Mouse (Mus musculus) c-Kit-positive CD71-negative TER-119-negative erythroid progenitor cells, embryonic 14.5 days (primary cell): ENCODE measurements around the gene Svs2.
"Not testable (repeated sequence)": the region's sequence is repeated elsewhere in the genome, so short reads cannot be mapped to it uniquely, and the experiment has no call there.

Experiments
- DNase-seq: peaks from one replicate; pipeline ENCODE4 v3.0.0-alpha.2; 2013; ENCODE audit warnings: low read depth

Svs2 gene

DNA sequence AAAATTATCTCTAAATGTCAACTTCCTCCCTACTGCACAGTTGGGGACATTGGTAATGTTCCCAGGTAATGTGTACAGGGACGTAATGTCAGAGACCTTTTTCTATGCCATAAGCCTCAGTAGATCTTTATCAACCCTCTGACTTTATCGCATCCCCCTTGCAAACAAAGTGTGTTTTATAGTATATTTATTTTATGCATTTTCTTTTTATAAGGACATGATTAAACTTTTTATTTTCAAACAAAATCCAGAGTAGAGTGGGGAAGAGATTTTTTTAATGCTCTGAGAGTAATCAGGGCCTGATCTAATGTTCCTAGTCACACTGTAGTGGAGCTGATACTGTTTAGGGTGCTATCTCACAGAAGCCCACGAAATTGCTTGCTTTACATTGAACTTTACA is at the start of gene Svs2:
Gene Svs2 (minus strand): TSS at position 101 of the 400 bp plus-strand sequence.
- no peak for DNase-seq

DNA sequence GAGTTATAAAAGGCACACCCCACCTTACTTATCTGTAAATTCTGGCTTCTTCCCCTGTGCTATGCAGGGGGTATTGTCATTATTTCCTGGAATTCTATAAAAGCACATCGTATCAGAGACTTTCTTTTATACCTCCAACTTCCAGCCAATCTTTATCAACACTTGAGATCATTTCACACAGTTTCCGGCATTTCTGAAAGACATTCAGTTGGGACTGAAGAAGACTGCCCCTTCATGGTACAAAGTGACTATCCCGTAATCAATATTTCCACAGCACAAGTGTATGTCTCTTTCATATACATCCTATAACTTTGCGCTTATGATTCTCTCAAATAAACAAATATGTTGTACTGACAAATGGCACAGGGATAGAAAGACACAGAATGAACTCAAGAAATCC is 40.1 kb upstream of the Svs2 start, which contains the start of gene Svs4:
Gene Svs4 (minus strand): TSS at position 101 of the 400 bp plus-strand sequence.
- DNase-seq, result no peak

DNA sequence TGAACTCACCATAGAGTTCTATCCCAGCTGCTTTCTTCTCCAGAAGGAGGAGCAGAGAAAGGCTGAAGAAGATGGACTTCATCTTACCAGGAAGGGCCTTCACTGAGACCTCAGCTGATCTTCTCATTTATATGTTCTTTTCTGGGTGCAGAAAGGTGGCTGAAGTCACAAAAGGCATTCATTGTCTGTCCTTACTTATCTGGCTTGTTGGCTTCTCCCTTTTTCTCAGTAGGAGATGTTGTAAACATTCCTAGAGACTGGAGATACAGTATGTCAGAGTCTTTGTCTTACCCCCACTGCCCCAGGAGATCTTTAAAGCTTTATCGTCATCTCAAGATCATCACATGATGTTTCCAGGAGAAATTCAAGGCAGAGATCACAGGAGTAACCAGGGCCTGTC is 18.3 kb upstream of the Svs2 start, which contains the start of gene Svs3b:
Gene Svs3b (minus strand): TSS at position 101 of the 400 bp plus-strand sequence.
- not testable (repeated sequence) for DNase-seq

DNA sequence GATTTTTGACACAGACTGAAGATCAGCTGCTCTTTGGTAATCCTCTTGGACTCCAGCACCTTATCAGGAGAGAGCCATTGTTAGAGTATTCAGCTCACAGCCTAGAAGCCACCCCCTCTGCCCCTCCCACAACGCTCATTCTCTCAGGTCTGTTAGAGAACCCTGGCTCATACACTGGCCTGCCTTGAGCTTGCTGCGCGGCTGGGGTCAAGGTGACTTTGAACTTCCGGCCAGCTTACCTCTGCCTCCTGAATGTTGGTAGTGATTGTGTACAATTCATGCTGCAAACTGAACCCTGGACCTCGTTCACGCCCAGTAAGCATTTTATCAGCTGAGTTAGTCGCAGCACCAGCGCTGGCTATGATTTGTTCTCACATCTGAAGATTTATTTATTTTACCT is 5.6 kb downstream of the Svs2 start:
- no peak for DNase-seq

DNA sequence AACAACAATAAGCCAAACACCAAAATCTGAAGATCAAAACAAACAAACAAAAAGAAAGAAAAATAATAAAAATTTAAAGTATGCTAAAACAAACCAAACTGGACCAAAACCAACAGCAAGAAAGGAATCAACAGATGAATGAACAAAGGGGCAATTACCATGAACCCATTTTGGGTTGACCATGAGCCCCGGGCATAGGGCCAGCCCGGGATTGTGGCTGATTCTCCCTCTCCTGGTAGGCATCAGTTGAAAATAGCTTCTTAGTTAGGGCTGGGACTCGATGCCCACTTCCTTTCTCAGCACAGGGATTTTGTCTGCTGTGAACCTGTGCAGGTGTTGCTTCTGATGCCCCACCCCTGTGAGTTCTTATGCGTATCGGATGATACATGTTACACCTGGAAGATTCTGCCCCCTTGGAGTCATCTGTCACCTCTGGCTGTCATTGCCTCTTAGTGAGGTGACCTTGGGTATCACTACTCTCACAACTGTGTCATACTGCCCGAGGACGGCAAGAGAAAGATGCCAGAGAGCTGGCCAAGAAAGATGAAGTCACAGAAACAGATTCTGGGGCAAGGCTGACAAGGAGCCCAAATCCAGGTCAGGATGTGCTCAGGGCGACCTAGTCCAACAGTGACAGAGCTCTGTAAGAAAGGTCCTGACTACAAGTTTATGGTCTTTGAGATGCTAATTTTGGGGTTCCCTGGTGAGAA is 9.8 kb downstream of the Svs2 start:
- DNase-seq, result no peak

DNA sequence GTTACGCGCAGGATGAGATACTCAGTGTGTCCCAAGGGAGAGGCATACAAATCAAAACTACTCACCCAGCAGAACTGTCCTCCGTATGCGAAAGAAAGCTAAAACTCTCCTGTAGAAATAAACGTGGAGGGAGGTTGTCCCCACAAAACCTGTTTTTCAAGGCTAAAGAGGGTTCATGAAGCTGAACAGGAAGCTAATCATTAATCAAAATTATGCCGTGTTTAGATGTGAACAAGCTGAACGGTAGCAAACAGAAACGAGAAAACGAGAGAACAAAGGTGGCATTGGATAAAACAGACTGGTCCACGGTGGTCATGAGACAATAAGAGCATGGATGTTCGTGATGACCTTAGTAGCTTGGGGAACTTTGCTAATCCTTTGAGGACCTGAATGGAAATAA is 16.7 kb downstream of the Svs2 start, which contains the start of gene Wfdc15b:
Gene Wfdc15b (minus strand): TSS at position 139 of the 400 bp plus-strand sequence.
- DNase-seq, result no peak

DNA sequence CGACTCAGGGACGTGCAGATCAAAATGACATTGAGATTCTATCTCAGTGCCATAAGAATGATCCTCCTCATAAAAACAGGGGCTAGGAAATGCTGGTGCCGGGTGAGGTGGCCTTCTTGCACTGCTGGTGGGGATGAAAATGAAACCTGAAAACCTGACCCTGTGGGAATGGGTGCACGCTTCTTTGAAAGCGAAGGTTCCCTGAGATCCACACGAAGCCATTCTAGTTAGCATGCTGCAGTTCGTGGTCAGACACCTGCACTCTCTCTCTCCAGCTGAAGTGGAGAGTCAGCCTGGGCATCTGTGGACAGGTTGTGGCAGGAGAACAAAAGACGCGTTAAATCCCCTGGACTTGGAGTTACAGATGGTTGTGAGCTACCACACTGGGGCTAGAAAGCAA is 19.0 kb downstream of the Svs2 start:
- no peak for DNase-seq

DNA sequence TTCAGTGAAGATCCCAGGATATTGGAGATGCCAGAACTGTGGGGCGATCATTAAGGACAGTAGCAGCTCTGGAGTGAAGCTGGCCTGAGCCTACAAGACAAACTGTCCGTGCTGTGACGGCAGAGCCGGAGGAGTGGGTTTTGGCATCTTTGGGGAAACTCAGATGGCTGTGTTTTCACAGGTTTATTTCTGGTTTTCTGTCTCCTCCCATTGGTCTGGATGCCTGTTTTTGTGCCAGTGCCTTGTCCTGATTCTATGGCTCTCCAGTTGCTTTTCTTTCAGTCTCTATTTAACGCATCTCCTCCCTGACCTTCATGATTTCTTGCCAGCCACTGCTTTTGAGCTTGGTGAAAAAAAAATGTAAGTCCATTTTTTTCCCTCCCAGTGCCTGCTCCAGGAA is 25.6 kb downstream of the Svs2 start:
- no peak for DNase-seq

DNA sequence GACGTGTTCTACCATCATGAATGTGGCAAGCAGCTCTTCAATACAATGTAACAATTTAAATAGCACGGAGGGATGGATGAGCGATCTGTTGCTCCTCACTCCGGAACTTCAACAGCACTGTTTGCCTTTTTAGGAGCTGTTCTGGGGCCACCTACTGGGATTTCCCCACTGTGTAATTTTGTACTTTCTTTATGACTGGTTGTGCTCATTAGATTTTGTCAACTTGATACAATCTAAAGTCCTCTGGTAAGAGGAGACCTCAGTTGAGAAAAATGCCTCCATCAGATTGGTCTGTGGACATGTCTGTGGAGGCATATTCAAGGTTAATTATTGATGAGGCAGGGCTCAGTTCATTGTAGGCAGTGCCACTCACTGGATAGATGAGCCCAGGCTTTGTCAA is 27.4 kb downstream of the Svs2 start:
- no peak for DNase-seq

DNA sequence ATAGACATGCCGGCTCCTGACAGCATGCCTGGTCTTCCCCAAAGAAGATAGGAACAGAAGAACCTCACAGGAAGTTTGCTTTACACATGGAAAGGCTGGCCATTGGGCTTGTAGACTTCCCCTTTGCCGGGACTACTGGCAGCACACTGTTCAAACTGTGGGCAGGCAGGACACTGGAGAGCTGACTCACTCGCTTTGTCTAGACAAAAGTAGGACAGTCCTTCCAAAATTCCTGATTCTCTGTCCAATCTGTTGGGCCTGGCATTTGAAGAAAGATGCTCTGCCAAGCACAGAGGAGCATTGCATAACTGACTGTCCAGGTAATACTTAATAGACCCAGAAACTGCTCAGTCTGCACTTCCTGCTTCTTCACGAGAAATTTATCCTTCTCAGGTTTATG is 31.6 kb downstream of the Svs2 start:
- no peak for DNase-seq

DNA sequence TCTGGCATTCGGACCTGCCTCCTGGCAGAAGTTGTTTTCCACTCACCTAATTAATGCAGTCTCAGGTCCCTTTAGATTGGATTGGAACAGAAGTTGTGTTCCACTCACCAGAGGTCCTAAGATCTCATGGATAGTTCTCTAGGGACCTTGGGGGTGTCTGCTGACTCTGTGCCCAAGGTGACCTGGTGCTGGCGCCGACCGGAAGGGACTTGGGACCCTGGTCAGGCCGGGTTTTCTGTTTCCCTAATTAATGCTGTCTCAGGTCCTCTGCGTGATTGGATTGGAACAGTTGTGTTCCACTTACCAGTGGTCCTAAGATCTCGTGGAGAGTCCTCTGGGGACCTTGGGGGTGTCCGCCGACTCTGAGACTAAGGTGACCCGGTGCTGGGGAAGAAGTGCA is 32.3 kb downstream of the Svs2 start:
- not testable (repeated sequence) for DNase-seq

DNA sequence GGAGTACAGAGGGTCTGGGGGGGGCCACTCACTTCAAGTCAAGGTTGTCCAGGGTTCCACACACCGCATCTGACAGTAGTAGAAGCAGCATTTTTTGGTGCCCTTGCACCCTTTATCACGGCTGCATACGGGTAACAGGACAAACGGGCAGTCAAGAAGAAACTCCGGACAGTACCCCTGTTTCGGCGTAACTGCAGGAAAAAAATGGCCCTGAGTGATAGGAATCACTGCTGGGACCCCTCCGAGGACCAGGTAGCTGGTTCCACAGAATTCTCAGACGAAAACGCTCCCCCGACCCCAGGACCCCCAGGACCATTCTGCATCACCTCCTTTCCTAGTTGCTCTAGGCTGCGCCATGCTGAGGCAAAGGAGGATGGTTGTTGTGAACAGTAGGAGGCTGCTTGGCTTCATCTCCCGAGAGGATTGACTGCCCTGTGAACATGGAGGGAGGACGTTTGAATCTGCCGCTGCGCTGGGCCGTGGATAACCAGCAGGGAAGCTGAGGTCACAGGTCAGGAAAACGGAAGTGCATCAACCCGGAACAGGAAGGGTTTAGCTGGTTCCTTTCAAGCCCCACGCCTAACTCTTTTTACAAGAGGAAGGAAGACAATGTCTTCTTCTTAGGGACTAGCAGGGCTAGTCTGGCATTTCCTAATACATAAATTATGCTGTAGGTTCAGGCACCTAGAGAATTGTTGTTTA is 38.5 kb downstream of the Svs2 start, which contains the start of gene Wfdc15a:
Gene Wfdc15a (minus strand): TSS at position 505 of the 702 bp plus-strand sequence.
- no peak for DNase-seq

DNA sequence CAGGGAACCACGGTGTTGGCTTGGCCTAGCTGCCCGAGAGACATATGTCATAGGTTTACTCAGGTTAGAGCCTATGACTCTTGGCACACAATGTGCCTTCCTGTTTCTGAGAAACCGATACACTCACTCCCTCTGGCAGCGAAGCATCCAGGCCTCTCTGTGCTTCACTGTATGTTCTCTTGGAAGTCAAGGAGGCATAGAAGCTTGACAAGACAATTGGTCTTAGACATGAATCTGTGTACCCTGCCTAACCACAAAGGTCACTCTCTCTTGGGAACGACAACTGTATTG is 41.6 kb downstream of the Svs2 start:
- no peak for DNase-seq

DNA sequence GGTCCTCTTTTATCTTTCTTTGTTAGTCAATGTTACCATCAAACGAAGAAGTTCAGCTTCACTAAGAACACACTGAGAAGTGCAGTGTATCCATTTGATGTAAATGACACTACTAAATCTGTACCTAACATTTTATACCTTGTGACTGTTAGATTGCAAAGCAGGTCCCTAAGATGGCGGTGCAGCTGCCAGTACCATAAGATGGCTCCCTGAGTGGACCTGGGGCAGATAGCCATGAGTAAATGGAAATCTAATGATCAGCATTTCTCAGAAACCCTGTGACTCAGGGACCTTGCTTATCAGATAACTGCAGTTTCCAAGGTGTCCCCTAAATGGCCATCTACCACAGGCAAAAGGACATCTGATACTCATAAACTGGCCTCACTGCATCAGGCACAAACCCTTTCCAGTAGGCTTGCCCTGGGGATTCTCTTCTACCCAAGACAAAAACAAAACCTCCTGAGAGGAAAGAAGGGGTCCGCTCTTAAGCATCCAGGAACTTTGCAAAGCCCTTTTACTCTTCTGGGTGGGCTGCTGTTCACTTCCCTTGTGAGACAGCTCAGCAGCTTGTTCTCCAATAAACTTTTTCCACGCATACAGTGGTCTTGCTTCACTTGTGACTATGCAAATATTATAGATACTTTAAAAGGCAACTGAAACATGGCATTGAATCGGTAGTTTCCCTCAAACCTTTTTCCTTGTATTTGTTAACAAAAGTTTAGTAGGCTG is 42.1 kb downstream of the Svs2 start:
- DNase-seq, result no peak

DNA sequence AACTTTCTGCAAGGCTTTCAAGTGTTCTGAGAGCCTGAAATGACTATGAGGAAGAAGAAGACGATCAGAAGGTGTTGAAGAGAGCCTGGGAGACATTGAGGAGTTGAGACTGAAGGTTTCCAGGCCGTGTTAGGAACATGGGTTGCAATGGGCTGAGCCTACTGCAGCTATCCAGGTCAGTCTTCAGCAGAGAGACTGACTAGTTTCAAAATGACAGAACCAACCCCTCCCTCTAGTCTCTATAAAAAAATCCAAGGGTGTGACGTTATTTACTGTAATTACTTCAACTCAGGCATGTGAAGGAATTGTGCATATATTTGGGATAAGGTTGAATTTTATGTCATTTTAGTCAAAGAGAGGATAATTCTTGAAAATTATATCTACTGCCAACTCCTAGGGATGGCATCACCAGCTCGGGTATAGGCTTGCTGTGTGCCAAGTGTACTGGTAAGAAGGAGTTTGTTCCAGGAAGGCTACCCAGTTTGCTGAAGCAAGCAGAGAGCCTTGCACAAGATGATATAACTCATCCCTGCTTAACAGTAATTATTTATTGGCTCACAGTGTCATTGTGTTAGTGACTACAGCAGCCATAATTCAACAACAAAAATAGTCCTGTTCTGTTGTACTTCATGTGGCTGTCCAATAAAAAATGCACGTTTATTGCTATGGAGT is 43.2 kb downstream of the Svs2 start:
- no peak for DNase-seq

DNA sequence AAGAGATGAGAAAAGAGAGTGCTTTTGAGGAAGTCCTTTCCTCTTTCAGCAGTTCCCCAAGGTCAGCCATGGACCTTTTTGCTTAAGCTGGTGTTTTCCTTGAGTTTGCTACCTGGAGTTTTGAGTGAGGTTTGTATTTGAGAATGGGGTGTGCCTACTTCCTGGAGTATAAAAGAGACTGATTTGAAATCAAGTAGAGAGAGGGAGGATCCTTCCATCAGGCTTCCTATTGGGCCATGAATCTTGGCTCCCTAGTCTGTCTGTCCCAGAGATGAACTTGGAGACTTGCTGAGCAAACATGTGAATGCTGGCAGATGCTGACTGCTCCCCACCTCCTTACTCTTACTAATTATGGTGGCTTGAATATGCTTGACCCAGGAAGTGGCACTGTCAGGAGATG is 46.0 kb downstream of the Svs2 start:
- DNase-seq, result no peak

DNA sequence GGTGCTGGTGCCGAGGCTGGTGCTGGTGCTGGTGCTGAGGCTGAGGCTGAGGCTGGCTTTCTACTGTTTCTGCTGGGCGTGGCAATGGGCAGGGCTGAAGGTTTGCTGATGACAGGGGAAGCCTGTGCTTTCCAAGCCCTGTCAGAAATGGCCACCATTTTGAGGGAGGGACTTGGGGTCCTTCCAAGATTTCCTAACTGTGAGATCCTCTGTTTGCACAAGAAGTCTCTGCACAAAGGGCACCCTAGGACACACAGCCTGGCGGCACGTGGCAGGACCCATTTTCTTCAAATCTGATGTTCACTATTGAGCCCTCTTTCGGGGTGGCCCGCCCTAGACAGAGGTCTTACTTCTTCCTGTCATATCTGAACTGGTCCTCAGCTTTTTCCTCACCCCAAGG is 47.7 kb downstream of the Svs2 start, which contains the start of gene Wfdc12:
Gene Wfdc12 (minus strand): TSS at position 33 of the 400 bp plus-strand sequence.
- DNase-seq, result no peak

DNA sequence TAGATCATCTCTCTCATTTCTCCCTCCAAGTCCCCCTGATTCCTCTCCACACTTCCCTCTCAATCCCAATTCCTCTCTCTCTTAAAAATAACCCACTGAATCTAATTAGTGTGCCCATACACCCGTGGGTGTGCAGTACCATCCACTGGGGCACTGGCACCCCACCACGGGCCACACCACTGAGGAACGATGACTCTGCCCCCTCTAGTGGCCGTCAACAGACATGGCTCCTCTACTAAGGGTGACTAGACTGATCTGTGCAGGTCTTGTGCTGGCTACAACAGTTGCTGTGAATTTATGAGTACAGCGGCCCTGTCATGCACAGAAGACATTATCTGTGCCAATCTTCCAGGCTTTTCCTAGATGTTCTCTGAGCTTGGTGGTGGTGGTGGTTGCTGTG is 49.5 kb downstream of the Svs2 start:
- DNase-seq, result peak; percentile 20
